Comparison of ENCODE assay signal across 8 mouse cellular contexts in genomic region chr16:92399490-92400458, GRCm38 (mm10). TPM values are rescaled to one million over a fixed set of nuclear protein-coding genes. Genes with fewer than 3 reads are reported as not detected.
DNase-seq lines count a peak whose midpoint lies in the region; ATAC-seq lines count a peak whose summit lies in the region.

No protein-coding gene starts in this region.

- WGBS in hindbrain, embryonic 16.5 days: under 1% methylated on average over 37 of the region's 37 CpGs

- peak; percentile 83 for ATAC-seq in common myeloid progenitor, adult 5-6 weeks (replicated peaks; ENCODE audit: low read depth, poor library complexity, severe bottlenecking)
- peak; percentile 76 for ATAC-seq in hindbrain, embryonic 16.5 days

- peak overlapping the region; percentile 78 for H3K27ac ChIP-seq in hindbrain, embryonic 16.5 days (ENCODE audit: low read depth, low read length)

- peak overlapping the region; percentile 68 for H3K9ac ChIP-seq in hindbrain, embryonic 16.5 days (ENCODE audit: low read depth, low read length)

- DNase-seq in adipocyte (ENCODE audit: low spot score): peak; percentile 84
- peak; percentile 79 for DNase-seq in gastrocnemius, adult 8-10 months (ENCODE audit: low spot score in 2 of 2)
- peak; percentile 59 for DNase-seq in left cerebral cortex, adult 11 months (ENCODE audit: low spot score)
- peak; percentile 95 for DNase-seq in lung, postnatal 25 days (ENCODE audit: low spot score)
- DNase-seq in right cerebral cortex, adult 18-20 months: peak; percentile 79
- peak; percentile 95 for DNase-seq in yolk sac, embryonic 10.5 days (ENCODE audit: low spot score)

- peaks cover 30% of the 10 kb centered on the region for H3K4me1 ChIP-seq in hindbrain, embryonic 16.5 days (ENCODE audit: control insufficient read depth, insufficient read depth, low read depth, low read length)

- H3K4me3 ChIP-seq in hindbrain, embryonic 16.5 days (ENCODE audit: low read length): peak overlapping the region; percentile 47

- peaks cover 10% of the 10 kb centered on the region for H3K36me3 ChIP-seq in hindbrain, embryonic 16.5 days (ENCODE audit: control insufficient read depth, insufficient read depth, low read length)

- peak overlapping the region; percentile 93 for H3K4me2 ChIP-seq in hindbrain, embryonic 16.5 days (ENCODE audit: low read length)

- no peaks in the 10 kb centered on the region for H3K9me3 ChIP-seq in hindbrain, embryonic 16.5 days (ENCODE audit: control insufficient read depth, low read length)

- H3K27me3 ChIP-seq in hindbrain, embryonic 16.5 days (replicated peaks; ENCODE audit: control insufficient read depth, insufficient read depth, low read length): no peaks in the 10 kb centered on the region

RNA-seq across cellular contexts. Expression of gene Kcne1, which starts 40.5 kb away (rescaled TPM):
- not detected in 2 replicates for total RNA-seq in common myeloid progenitor, adult 5-6 weeks (2017)
- total RNA-seq in gastrocnemius, adult 8-10 months (2022): not detected
- 0.19 and 0.28 TPM in 2 replicates for polyA plus RNA-seq in hindbrain, embryonic 16.5 days (2015; fragmentation: Nextera tagmentation; extraction: Ambion mirVana)

Comparison
In these comparisons a context has a peak if more than half of its experiments do, and no peak if none do; other contexts are left out.
1. Peak in every context shown above with its lines: DNase-seq, ATAC-seq, H3K4me3 ChIP-seq and H3K27ac ChIP-seq.